Mouse (Mus musculus): ENCODE data around the gene Ppm1a. TPM values are rescaled to one million over a fixed set of nuclear protein-coding genes. Genes with fewer than 3 reads are reported as not detected.
A peak's percentile ranks its signal among the peaks of the same experiment; 100 is the strongest.

Ppm1a gene
- polyA plus RNA-seq, 1 experiment from 2014 or later, result 50.2 TPM

DNA sequence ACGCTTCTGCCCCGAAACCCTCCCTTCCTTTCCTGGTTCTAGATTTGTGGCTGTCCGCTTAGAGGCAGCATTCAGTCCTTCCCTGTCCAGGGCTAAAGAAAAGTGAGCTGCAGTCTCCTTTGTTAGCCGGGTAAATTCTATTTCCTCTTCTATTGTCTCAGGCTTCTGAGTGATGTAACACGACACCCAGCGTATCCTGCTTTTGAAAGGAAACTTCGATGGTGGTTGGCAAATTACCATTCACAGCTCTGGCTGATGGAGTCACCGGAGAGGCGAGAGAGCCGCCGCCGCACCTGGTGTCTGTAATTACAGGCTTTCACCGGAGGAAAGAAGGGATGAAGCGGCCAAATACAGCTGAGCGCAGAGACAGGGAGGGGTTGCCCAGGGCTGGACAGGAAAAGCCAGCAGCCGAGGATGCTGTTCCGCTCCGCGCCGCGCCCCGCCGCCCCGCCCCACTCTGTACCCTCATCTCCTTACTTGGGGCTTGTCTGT is 63.7 kb downstream of the Ppm1a start:
- no peak for DNase-seq (ENCODE audit: low spot score)

DNA sequence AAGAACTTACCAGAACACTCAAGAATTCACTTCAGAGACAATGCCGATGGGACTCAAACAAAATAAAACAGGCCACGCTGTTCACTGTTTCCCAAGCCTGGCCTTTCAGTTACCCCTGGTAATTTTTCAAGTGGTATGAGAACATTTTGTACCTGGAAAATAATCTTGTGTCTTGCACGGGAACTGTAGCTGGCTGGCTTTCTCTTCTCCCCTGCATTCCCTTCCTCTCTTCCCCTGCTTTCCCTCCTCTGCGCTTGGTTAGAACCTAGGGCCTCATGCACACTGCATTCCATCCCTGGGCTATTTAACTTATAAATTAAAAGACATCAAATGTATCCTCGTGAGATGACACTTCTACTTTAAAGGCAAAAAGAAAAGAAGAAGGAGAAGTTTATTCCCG is 64.3 kb downstream of the Ppm1a start:
- DNase-seq (ENCODE audit: low spot score), result no peak

DNA sequence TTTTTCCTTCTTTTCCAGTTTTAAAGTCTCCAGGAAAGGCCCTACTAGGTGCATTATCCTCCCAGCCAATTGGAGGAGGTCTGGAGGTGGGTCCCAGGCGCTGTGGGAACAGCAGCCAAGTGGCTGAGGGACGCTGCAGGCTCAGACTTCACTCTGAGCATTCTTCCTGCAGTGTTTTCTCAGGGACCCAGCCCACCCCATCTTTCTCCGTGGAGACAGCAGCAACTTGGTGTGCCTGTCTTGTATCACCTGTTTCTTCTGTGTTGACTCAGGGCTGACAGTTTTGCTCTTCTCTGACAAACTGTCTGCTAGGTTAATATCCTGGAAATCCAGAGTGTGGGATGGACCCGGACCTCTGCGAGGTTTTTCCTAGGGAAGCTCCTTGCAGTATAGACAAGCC is 68.4 kb downstream of the Ppm1a start:
- no peak for DNase-seq (ENCODE audit: low spot score)

DNA sequence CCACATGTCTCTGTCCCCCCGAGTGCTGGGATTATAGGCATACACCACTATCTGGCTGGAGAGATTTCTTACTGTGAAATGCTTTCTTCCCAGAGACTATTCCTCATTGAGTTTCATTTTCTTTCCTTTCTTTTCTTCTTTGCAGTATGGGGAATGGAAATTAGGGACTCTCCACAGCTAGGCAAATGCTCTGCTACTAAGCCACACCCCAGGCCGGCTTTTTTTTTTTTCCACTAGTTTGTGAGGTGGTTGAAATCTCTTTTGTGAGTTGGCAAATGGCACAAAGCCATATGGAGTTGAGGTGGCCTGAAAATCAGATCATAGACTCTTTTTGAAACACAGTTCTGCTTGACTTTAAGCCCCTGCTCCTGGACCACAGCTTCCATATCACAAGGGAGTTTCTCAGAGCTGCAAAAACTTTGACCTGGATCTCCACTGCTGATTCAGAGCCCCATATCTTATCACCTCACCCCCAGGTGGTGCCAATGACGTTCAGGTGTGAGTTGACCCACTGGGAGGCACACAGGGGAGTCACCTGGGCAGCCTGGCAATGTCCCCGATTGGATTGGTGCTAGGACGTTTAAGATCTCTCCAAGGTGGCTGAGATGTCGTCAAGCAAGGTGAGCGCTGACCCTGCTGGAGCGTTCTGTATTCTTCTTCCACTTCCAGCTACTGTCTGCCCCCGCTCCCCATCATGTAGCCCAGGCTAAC is 71.7 kb downstream of the Ppm1a start:
- DNase-seq (ENCODE audit: low spot score), result no peak

DNA sequence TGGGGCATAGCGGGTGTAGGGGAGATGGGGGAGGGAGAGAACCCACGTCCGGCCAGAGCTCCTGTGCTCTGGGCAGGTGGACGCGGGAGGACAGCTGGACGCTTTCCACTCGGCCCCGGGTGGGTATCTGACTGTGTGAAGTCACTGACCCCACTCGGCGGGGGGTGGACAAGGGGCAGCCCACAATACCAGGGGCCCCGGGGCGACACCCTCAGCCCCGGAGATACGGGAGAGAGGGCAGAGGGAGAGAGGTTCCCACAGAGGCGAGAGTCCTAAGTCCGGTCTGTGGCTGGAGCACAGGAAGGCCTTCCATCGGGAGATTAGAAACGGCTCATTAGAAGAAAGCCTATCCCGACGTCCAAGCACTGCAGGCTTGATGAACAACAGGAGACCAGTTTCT is 72.5 kb downstream of the Ppm1a start:
- no peak for DNase-seq (ENCODE audit: low spot score)

DNA sequence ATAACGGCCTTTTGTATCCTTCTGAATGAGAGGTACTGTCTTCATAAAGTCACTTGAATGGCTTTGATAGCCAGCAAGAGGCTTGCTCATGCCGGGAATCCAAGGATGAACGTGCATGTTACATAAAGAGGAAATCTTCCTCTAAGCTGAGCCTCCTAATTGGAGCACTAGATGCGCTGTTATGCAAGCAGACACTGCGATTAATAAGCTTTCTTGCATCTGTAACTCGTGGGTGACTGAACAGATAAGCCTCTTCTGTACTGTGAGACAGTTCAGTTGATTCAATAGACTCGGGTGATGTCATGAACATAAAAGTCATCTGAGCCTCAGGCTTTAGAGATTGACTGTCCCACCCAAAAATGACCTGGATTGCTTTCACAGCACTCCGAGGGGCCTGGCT is 73.1 kb downstream of the Ppm1a start:
- DNase-seq (ENCODE audit: low spot score), result no peak

DNA sequence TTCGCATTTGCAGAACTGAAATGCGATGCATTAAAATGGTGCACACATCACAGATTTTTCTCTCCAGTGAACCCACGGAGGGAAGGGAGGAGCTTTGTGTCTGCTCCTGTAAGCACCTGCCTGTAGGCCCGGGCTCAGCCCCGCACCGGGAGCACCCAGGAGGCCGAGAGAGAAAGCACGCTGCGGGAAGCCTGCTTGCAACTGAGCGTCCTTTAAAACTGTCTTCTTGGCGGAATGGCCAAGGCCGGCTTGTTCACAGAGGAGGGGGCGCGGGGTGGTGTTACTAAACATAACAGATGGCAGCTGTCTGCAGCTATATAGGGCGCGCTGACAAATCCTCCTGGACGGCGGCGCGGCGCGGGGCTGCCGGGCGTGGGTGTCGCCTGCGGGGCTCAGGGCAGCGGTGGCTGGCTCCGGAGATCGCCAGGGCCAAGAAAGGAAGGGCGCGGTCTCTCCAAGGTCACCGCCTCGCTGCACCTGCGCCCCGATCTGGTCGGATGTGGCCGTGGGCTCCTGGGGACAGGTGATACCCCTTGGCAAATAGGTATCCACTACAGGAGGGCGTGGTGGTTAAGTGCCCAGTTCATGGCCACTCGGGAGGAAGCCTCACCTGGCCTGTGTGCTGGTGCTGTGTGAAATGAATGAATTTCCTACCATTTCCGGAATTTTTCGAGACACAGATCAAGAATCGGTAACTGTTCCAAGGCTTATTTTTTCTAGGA is 74.6 kb downstream of the Ppm1a start:
- DNase-seq (ENCODE audit: low spot score), result no peak

DNA sequence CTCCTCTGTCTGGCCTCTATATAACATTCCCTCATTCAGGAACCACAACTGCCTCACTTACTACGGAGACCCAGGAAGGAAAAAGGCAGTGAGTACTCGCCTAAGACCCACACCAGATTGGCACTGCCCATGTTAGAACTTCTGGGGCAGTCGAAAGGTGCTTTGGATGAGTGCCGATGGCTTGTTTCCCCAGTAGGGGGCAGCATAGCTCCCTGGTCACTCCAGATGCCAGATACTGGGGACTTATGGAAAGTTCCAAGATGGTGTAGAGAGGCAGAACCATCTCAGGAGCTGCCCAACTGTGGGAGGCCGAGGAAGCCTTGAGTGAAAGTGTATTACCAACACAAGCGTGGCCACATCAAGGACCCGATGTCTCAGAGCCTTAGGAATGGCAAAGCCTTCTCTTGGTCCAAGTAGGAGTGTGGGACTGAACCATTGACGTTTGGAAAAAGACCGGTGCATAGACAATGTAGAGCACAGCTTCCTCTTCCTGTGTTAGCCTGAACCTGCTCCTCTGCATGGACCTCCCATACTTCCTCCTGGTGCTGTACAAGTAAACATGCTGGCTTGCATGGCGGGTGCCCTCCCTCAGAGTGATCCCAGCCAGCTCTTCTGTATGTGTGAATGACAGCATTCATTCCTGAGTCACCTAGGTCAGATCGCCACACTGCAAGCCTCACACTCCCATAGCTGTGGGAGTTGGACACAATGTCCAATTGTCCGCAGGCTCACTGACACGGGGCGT is 77.7 kb downstream of the Ppm1a start:
- DNase-seq (ENCODE audit: low spot score), result no peak

DNA sequence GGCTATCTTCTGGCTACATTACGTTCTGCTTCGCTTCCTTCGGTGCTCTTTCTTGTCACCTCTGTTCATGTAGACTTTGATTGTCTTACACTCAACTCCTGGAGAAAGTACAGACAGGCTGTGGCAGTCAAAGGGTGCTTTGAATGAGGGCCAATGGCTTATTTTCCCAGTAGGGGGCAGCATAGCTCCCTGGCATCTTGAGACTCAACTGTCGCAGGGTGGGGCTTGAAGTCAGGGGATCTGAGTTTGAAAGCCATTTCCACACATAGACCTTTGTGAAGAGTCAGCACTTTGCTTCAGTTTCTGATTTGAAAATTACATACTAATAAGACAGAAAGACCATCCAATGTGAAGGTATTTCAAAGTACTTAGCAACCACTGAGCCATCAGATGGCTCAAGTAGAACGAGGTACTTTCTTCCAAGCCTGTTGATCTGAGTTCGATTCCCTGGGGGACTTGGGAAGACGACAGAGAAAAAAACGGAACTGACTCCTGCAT is 78.3 kb downstream of the Ppm1a start:
- peak; percentile 44 for DNase-seq (ENCODE audit: low spot score)

DNA sequence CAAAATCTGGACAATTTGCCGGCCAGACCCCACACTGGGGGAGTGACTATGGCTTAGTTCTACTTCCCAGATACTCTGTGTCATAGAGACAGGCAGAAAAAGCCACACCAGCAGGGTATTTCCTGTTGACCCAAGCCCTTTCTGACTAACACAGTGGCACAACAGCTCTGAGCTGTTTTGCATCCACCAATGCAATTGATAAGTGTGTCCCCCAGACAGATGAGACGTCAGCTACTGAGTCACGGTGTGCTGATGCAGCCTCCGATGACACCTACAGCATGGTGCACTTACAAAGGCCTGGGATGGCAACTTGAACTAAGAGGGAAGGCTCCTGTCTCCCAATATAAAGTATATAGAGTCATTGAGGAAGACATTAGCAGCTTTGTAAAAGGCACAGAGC is 80.0 kb downstream of the Ppm1a start:
- no peak for DNase-seq (ENCODE audit: low spot score)

DNA sequence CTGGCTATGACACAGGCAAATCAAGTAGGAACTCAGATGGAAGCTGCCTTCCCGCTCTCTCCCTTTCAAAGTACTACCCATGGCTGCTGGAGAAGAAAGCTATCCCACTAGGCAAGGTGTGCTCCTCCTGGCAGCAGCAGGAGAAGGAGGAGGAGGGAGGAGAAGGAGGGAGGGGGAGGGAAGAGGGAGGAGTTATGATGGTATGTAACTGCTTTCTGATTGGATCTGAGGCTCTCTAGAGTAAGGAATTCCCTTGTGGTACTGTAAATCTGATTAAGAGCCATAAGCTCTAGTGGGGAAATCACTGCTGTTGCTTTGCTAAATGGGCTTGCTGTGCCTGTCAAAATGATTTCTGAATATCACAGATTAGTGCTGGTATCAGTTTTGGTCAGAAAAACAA is 84.2 kb downstream of the Ppm1a start:
- DNase-seq (ENCODE audit: low spot score), result no peak

DNA sequence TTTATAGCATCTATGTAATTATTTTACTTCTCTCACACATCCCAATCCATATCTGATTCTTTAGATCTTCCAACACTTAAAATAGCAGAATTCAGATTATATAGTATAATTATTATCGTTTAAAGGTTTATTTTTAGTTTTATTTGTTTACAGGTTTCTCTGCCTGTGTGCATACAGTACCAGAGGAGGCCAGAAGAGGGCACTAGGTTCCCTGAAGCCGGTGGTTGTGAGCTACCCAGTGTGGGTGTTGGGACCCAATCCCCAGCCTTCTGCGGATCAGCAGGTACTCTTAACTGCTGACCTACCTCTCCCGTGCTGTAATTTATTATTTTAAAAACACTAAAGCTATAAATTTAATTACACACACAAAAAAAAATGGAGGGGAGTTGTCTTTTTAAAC is 85.9 kb downstream of the Ppm1a start:
- DNase-seq (ENCODE audit: low spot score), result no peak

DNA sequence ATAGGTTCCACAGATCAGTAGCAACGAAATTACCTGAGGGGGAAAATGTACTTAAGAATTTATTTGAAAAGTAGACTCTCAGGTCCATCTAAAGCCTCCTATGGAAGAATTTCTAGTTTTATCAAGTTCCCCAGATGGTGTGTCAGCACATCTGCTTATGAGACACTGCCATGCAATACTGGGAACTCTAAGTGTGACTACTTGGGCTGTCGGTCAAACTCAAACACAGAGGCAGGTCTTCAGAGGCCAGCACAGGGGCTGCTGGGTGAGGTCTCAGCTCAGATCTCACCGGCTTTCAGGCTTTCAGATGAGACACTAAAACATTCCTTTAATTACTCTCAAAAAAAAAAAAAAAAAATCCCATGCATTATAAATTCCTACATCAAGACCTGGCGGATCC is 86.3 kb downstream of the Ppm1a start:
- DNase-seq (ENCODE audit: low spot score), result no peak

DNA sequence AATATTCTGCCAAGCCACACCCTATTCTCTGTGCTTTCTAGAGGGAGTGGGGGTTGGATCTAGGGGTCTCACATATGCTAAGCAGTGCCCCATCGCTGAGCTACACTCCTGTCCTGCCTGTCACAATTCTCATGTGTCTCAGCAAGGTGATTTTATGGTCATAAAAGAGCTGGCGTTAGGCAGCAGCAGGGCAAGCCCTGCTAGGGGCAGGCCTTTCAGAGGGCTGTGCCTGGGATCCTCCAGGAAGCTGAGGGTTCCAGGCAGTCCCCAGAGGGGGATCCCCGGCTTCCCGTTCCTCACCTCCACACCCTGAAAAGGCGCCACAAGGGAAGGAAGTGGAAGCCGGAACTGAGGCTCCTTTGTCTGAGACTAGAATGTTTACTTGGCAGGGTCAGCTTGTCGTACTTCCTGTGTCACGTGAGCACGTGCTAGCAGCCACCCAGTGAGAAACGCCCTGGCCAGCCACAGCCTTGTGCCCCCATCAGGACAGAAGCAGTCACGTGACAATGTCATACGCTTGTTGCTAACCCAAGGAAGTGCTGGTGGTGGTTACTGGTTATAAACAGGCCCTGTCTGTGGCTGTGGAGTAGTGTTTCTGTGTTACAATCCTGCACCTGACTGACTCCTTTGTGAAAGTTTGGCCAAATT is 86.8 kb downstream of the Ppm1a start:
- peak; percentile 91 for DNase-seq (ENCODE audit: low spot score)

DNA sequence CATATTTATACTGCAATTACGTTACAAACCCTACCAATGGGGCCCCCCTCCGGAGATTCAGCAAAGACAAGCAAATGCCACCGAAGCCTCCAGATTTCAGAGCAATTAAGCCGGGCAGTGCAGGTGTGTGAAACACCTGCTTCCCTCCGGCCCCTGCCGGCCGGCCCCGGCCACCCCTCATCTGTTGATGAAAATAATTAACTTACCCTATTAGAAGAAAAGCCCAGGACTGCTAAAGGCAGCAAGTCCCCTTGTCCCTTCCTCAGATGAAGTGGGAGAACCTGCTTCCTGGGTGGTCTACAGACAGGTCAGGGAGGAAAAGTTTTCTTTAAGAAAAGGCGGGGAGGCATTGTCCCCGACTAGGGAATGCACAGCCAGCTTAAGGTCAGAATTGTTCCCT is 88.7 kb downstream of the Ppm1a start:
- no peak for DNase-seq (ENCODE audit: low spot score)

DNA sequence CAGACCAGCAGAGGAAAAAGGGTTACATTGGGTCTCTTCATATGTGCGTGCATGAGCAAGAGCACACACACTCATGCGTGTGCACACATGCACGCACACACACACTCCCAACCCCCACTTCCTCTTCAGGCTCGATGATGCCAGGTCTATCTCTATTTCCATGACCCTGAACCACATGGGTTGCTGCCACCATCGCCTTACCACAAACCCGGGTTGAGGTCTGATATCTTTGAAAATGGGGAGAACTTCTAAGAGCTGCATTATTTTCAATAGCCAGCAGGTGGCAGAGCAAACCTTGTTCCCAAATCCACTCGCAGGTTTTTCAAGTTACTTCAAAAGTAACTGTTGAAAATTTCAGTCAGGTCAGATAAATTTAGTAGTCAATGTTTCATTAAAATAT is 90.5 kb downstream of the Ppm1a start:
- DNase-seq (ENCODE audit: low spot score), result peak; percentile 67

Other genes with a start within 250 kb of the Ppm1a start
- gene Pcnx4, start 221.1 kb upstream of the Ppm1a start, polyA plus RNA-seq (2015; fragmentation: Nextera tagmentation; extraction: Ambion mirVana), result 7.5 and 8.4 TPM in 2 replicates
- not detected in 2 replicates for gene Gm4756, start 107.8 kb upstream of the Ppm1a start, polyA plus RNA-seq (2015; fragmentation: Nextera tagmentation; extraction: Ambion mirVana)
- gene Dhrs7, start 92.5 kb upstream of the Ppm1a start, polyA plus RNA-seq (2015; fragmentation: Nextera tagmentation; extraction: Ambion mirVana), result 28.8 and 30.5 TPM in 2 replicates
- gene Six6, start 182.4 kb downstream of the Ppm1a start, polyA plus RNA-seq (2015; fragmentation: Nextera tagmentation; extraction: Ambion mirVana), result not detected in 2 replicates
- gene 4930447C04Rik, start 183.3 kb downstream of the Ppm1a start, polyA plus RNA-seq (2015; fragmentation: Nextera tagmentation; extraction: Ambion mirVana), result 0.94 and 1.5 TPM in 2 replicates

All from thymus, postnatal 0 days (tissue).